Mouse (Mus musculus) embryo, embryonic 9.5 days (tissue): ENCODE results near the gene Psmb7.

ENCODE experiments used
- DNase-seq: peaks from one replicate; pipeline ENCODE4 v3.0.0-alpha.2; 2017; ENCODE audit errors: extremely low spot score

Psmb7 gene

GRCm38 (mm10) chr2:38641761-38642160, 2.1 kb downstream of the Psmb7 start:
- DNase-seq, result no peak

GRCm38 (mm10) chr2:38637716-38638267, 6.1 kb downstream of the Psmb7 start:
- no peak for DNase-seq

GRCm38 (mm10) chr2:38630574-38630973, 13.3 kb downstream of the Psmb7 start:
- no peak for DNase-seq

- DNase-seq, result no peak
These were observed 14.4 kb downstream of the Psmb7 start for GRCm38 (mm10) chr2:38629451-38629850.

GRCm38 (mm10) chr2:38628801-38629200, 15.1 kb downstream of the Psmb7 start:
- no peak for DNase-seq

- no peak for DNase-seq
These were observed 19.9 kb downstream of the Psmb7 start for GRCm38 (mm10) chr2:38623821-38624590.

- DNase-seq, result no peak
These were observed 20.5 kb downstream of the Psmb7 start for GRCm38 (mm10) chr2:38623411-38623810.

GRCm38 (mm10) chr2:38621610-38622021, 22.3 kb downstream of the Psmb7 start:
- no peak for DNase-seq

GRCm38 (mm10) chr2:38621076-38621475, 22.8 kb downstream of the Psmb7 start:
- DNase-seq, result no peak

- no peak for DNase-seq
These were observed 24.1 kb downstream of the Psmb7 start for GRCm38 (mm10) chr2:38619777-38620176.

- no peak for DNase-seq
These were observed 26.7 kb downstream of the Psmb7 start for GRCm38 (mm10) chr2:38616956-38617872.

- no peak for DNase-seq
These were observed 27.8 kb downstream of the Psmb7 start for GRCm38 (mm10) chr2:38616072-38616471.

GRCm38 (mm10) chr2:38614437-38614836, 29.4 kb downstream of the Psmb7 start:
- DNase-seq, result no peak

- DNase-seq, result no peak
These were observed 30.3 kb downstream of the Psmb7 start for GRCm38 (mm10) chr2:38613576-38613975.

GRCm38 (mm10) chr2:38612596-38612995, 31.3 kb downstream of the Psmb7 start:
- DNase-seq, result no peak

- DNase-seq, result no peak
These were observed 33.7 kb downstream of the Psmb7 start for GRCm38 (mm10) chr2:38610161-38610560.

GRCm38 (mm10) chr2:38609310-38609709, 34.6 kb downstream of the Psmb7 start:
- no peak for DNase-seq

GRCm38 (mm10) chr2:38608831-38609309, 35.0 kb downstream of the Psmb7 start:
- no peak for DNase-seq

- DNase-seq, result no peak
These were observed 36.2 kb downstream of the Psmb7 start for GRCm38 (mm10) chr2:38607716-38608115.

GRCm38 (mm10) chr2:38600842-38601241, 43.0 kb downstream of the Psmb7 start:
- no peak for DNase-seq

GRCm38 (mm10) chr2:38598395-38598794, 45.5 kb downstream of the Psmb7 start:
- no peak for DNase-seq

GRCm38 (mm10) chr2:38597896-38598295, 46.0 kb downstream of the Psmb7 start:
- DNase-seq, result no peak
